Mouse (Mus musculus): ENCODE results near the gene Pmm2.

Pmm2 gene

DNA sequence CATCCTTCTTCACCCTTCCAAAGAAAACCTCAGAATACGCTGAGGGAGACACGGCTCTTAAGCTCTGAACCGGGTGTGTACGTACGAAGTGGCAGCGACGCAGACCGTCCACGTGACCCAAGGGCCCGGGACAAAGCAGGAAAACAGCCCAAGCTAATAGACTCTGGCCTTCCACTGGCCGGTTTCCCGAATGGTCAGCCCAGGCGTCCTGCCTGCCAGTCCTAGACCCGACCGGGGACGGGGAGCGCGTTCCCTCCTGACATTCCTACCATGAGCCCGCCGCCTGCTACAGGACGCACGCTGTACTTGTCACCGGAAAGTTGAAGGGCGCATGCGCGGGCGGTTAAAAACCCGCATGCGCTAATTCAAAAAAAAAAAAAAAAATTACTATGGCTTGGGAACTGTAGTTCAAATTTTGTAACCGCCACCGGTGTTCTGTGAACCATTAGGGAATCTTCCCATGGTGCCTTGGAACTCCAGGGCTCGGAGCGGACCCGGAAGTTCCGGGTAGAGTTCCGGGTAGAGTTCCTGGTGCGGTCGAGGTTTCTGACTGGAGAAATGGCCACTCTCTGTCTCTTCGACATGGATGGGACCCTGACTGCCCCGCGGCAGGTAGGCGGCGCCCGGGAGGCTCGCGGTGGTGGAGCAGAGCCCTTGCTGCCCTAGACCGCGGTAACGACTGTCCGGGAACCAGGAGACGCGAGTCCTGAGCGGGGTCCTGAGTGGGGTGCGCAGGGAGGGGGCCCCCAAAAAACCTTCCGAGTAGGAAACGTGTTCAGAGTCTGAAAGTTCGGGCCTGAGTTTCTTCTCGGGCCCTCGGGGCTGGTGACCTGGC, at the start of gene Pmm2, which contains the start of gene Tmem186:
Gene Pmm2 (plus strand): TSS at position 458 of the 835 bp plus-strand sequence.
Gene Tmem186 (minus strand): TSS at position 496 of the 835 bp plus-strand sequence.
- peak; percentile 83 for DNase-seq (ENCODE audit: low spot score)

DNA sequence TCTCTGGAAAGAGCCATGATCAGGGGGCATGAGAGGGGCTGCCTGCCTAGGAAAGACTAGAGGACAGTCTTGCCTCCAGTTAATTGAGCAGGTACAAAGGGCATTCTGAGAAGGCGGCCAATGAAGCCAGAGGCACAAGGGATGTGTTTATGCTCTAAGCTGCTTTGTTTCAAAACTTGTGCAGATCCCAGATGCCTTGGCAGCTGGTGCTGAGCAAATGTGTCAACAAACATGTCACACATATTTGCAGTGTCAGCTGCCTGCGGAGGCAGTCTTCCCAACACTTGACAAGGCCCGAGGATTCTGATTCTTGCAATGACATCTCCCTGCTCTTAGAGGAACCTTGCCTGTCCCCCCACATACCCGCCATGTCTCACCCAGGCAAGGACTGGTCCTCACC, 42.1 kb upstream of the Pmm2 start:
- DNase-seq (ENCODE audit: low spot score): no peak

DNA sequence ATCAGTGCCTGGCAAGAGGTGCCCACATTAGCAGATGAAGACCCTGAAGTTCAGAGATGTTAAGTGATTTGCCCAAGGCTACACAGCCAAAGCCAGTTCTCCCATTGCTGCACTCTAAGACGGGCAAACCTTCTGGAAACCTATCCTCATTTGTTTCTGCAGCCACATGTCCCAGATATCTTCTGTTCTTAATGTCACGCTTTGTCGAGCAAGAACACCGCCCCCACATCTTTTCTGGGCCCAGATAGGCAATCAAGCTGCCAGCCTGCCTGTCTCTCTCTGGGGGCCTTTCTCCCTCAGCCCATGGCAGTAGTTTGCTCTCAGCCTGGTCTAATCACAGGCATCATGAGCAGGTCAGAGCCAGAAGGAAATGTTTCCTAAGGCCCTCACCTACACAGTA, 41.1 kb upstream of the Pmm2 start:
- DNase-seq (ENCODE audit: low spot score): no peak

DNA sequence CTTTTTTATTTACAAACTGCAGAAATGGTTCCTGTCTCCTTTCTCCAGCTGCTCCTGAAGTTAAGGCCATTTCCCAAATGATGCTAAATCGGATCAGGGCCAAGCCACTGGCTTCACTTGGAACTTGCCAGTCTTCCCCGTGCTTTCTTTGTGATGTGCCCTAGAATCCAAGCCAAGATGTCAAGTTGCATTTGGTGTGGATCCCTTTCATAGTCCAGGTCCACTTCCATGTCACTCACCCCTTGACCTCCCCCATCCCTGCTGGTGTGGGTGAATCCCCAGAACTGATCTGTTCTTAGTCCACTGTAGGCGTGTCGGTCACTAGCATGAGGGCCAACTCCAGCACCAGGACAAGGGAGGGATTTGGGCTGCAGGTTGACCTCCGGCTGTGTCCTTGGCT, 40.0 kb upstream of the Pmm2 start:
- no peak for DNase-seq (ENCODE audit: low spot score)

DNA sequence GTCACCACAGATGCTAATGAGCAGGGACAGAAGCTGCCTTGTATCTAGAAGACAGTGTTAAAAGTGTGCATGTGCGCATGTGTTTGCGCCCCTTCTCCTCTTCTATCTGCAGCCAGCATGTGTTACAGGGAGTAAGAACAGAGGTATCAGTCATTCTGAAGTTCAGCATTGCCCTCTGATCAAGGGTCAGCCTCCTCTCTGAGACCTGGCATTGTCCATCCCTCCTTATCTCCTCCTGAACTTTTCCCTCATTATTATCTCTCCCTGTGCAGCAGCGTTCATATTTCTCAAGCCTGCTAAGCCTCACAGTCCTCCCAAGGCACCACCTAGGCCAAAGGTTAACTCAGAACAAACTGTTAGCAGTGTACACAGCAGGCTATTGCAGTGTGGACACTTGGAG, 33.7 kb upstream of the Pmm2 start:
- DNase-seq (ENCODE audit: low spot score): no peak

DNA sequence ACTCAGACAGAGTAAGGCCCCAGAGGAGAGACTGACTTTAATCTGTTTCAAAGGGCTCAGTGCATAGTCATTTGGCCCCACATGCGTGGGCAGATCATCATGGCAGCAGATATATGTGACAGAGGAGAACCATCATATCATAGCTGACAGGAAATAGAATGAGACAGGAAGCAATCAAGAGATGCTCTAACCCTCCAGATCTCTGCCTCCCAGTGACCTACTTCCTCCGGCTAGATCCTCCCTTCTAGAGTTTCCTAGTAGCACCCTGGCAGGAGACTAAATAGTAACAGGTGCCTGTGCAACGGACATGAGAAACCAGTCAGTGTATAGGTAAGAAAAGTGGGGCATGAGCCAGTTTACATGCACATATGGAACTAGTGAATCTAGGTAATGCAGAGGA, 27.1 kb upstream of the Pmm2 start:
- DNase-seq (ENCODE audit: low spot score): no peak

DNA sequence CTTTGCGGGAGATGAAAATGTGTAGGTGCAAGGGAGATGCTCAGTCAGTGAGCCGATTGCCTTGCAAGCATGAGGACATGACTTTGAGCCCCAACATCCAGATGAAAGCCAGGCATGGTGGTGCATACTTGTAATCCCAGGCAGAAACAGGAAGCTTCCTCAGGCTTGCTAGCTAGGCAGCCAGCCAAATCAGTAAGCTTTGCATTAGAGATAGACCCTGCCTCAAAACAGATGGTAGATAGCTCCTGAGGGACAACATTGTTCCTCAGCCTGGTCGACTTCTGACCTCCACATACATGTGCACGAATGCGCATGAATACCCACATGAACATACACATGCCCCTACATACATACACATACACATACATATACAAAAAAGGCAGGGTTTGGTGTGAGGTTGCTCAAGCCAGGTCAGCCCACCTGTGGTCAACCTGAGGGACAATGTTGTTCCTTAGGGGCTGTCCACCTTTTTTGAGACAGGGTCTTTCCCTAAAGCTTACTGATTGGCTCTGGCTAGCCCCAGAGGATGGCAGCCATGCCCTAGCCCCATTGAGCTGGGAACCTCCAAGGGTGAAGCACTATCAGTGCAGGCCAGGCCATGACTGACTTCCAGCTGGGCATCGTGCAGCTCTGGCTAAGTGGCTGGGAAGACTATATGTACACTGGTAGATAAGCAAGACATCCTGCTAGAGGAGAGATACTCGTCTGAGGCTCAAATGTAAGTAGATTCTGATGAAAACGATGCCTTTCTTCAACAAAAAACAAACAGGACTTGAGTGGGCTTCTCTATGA, 25.1 kb upstream of the Pmm2 start:
- DNase-seq (ENCODE audit: low spot score): peak; percentile 69

DNA sequence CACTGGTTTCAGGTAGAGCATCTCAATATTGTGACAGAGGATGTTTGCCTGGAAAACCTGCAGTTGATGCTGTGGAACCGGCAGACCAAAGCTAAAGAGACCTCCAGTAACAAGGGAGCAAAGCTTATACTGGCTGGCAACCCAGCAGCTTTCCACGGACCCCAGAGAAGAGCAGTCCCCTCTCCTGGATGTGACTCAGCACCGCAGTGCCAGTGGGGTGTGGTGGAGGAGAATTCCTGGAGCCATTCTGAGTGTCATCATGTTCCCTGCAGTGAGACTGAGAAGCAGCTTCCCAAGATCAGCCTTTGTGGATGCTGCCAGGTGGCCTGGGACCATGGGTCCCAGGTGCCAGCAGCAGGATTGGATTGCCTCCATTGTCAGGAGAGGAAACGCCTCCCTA, 24.4 kb upstream of the Pmm2 start:
- peak; percentile 40 for DNase-seq (ENCODE audit: low spot score)

DNA sequence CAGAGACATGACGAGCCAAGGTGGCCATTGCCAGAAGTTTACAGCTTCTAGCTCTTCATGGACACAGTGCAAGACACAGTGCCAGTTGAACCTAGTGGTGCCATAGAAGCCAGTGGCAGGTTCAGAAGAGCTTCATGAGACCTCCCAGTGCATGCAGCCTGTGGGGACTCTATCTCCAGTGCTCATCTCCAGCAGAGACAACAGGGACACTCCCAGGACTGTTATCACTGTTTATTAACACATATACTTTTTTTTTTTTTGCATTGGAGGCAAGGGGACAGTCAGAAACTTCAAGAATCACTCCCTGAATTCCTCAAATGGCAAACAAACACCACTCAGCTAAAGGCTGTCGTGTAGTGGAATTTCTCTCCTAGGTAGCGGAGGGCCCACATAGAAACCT, 24.0 kb upstream of the Pmm2 start:
- DNase-seq (ENCODE audit: low spot score): peak; percentile 15

DNA sequence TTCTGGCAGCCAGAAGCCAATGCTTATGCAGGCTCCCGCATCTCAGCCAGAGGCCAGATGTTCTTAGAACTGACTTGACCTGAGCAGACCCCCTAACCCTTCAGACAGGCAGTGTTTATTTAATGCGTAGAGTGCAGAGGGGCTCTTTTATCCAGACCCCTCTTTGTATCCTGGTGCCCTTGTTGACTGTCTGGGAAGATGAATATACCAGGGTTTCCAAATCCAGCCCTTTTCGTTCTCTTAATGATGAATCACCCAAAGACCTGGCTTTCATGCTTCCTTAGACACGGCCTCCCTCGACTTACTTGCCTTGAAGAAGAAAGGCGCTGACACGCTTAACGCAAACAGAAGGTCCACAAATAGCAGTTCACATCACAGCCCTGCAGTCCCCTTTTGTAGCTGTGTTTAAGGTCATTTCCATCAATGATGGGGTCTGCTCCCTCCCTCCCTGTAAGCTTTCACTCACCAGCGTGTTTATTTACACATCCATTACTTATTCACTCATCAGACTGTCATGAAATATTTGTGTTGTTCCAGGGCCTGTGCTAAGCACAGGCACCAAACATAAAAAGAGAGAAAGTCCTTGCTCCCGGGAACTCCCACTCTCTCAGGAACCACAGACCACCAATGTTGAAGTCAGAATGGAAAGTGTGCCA, 17.7 kb upstream of the Pmm2 start:
- DNase-seq (ENCODE audit: low spot score): no peak

DNA sequence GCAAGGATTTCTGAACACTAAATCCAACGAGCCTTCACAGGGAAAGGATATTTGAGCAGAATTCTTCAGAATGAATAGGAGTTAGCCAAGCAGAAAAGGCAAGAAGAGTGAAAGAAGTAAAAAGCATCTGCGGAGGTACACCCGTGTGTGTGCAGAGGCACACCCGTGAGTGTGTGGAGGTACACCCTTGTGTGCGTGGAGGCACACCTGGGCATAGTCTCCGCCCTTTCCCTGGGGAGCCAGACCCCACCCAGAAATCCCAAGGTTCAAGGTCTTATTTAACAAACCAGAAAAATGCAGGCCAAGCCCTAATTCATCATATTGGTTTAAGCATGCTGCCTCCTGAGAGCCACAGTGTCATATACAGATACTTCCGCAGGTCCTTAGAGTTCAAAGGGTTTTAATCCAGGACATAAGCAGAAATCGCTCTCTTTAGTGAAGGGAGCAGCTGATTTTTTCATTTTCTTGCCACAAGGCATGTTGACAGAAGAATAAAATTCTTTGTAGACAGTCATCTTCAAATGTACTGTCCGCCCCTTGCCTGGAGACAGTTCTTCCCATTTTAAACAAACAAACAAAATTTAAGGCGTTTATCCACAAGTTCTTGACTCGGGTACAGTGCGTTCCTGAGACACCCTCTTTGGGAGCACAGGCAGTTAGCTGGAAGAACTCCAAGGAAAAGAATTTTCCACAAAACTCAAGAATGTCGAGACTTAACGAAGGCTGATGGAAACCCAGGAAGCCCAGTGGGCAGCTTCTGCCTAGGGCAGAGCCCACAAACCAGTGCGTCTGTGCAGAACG, 17.0 kb upstream of the Pmm2 start:
- no peak for DNase-seq (ENCODE audit: low spot score)

DNA sequence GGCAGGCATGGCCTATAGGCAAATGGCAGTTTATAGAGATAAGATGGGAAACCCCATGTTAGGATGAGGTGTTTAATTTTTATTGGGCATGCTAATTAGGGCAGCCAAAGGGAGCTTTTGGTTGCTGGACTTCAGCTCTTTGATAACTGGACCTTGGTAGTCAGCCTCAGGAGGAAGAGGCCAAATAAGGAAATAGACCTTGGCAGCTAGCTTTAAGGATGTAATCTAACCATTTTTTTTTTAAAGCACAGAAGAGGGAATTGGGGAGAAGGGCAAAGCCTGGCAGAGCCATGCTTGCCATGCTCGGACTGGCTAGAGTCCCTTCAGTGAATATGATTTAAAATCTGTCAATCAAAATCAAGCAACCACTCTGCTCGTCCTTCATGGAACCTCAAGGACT, 7.1 kb upstream of the Pmm2 start:
- DNase-seq (ENCODE audit: low spot score): no peak

DNA sequence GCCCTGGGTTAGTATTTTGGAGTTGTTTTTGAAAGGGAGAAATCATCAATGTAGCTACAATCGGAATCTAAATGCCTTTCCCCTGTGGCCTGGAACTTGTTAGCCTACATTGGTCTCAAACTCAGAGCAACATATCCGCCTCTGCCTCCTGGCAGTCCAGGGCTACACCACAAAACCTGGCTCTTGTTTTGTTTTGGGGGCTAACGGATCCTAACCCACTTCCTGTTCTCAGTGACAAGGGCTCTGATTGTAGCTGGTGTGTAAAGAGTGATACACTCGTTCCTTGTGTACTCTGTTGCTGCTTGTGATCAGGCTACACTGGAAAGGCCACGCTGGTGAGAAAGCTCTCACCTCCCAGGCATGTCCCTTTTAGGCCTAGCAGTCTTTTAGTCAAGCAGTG, 6.0 kb upstream of the Pmm2 start:
- no peak for DNase-seq (ENCODE audit: low spot score)

DNA sequence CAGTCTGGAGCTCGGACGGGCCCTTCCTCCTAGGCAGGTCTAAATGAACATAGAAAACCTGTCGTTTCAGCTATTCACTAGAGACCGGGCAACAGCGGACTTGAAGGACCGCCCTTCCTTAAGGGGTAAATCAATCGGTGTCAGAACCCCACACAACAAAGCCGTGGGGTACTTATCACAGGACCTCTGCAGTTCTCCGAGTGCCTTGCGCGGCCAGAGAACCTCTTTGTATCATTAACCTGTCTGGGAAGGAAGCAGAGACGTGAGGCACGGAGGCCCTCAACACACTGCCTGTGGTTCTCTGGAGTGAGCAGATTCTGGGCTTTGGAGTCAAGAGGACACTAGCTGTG, 632 bp upstream of the Pmm2 start:
- DNase-seq (ENCODE audit: low spot score): no peak

DNA sequence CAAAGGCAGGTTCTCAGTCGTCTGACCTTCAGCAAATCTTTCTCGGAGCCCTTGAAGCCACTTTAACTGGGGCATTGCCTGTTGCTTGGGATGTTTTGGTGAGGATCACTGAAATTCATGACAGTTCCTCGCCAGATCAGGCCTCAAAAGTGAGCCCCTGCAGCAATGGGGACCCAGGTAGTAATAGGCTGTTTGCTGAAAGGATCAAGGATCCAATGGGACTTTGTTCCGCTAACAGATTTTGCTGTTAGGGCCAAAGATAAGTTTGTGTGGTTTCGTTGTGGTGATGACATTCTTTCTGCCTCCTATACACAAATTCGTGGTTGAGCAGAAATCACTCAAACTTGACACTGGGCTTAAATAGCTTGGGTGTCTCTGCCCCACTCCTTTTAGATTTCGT, 657 bp downstream of the Pmm2 start:
- DNase-seq (ENCODE audit: low spot score): no peak

DNA sequence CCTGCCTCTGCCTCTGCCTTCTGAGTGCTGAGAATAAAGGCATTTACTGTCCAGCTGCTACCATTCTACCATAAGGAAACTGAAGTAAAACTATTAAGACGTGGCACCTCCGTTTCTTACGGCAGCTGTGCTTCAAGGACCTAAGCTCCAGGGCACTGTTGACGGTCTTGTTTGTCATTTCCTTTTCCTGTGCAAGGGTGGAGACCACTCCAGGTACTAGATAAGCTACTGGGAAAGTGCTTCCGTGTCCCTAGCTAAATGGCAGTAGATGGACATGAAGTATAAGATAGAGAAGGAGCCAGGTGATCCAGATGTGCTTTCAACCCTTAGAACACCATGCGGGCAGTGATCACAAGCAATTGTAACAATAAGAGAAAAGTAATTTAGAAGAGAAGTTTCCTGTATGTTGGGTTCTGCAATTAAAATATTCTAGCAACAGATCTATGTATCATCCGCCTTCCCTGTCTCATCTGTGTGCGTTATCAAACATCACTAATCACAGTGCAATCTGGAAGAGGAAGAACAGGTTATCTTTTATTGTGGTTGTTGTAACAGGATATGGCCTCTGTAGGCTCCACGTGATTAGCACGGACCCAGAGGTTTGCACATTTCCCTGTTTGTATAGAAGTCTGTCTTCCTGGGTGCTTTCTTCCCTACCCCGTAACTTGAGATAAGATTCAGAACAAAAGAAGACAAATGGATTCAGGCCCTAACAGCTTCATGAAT, 2.2 kb downstream of the Pmm2 start:
- no peak for DNase-seq (ENCODE audit: low spot score)

DNA sequence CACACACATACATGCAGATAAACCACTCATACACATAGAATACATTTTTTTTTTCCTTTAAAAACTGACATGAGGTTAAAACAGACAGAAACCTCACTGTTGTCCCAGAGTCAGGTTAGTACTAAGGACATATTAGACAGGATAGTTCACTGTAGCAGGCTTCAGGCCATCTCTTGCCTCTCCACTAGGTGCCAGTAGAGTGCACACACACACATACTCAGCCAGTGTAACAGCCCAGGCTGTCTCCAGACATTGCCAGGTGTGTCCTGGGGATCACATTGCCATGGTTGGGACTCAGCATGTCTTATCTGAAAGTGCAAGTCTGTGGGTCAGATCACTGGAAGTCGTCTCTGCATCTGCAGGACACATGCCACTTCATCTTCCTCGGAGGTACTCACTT, 6.4 kb downstream of the Pmm2 start:
- peak; percentile 39 for DNase-seq (ENCODE audit: low spot score)

DNA sequence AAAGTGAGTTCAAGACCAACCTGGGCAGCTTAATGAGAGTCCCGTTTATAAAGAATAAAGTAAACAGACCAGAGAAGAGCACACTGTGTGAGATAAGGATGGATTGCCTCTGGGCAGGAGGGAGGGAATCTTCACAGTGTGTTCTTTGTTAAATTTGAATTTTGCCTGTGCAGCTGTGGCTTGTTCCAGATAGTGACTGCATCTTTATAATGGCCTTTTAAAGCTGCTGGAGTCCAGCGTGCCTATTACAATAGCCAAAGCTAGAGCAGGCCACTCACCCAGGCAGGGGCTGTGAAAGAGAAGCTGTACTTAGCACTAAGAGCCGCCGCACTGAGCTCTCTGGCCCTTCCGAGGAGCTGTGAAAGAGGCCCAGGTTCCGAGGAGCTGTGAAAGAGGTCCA, 8.1 kb downstream of the Pmm2 start:
- DNase-seq (ENCODE audit: low spot score): no peak

DNA sequence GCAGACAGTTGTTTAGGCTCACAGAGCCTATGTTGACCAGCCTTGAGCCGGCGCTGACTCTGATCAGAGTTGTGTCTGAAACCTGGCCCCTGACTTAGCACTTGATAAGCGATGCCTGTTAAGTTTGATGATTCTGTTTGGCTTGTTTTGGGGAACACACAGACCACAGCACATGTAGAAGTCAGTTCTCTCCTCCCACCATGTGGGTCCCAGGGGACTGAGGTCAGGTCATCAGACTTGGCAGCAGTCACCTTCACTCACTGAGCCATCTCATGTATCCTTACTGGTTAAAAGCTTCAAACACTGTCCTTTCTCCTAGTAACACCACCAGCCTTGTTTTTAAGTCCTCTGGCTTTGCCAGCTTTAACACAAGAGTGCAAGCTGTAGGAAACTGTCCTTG, 12.5 kb downstream of the Pmm2 start:
- no peak for DNase-seq (ENCODE audit: low spot score)

DNA sequence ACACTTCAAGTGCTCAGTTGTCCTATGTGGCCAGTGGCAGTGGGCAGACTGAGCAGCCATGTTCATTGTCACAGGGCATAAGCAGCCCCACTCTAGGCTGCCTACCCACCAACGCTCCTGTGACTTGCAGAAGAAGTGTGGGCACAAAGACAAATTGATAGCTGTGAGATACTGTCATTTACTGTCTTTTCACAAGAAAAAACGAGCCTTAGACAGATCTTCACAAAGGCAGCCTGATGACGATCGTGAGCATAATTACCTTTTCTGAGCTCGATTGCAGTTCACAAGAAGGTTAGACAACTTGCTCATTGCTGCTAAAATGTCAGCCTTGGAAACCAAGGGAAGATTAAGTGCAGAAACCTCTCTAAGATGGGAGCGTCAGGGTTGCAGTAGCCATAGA, 17.6 kb downstream of the Pmm2 start:
- no peak for DNase-seq (ENCODE audit: low spot score)

DNA sequence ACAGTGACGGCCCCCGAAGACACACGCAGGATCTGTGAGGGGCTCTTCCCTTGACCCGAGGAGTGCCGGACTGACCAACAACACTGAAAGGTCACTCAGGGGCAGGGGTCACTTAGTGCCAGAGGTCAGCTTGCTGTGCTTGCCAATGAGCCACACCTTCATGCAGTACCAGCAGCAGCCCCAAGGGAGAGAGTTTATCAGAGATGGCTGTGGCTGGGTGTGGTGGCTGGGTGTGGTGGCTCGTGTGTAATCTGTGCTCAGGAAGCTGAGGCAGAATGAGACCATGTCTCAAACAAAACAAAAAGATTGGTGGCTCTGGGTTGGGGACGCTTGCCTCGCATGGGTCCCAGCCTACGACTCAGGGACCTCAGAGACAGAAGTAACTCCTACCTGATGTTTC, 18.1 kb downstream of the Pmm2 start:
- no peak for DNase-seq (ENCODE audit: low spot score)

DNA sequence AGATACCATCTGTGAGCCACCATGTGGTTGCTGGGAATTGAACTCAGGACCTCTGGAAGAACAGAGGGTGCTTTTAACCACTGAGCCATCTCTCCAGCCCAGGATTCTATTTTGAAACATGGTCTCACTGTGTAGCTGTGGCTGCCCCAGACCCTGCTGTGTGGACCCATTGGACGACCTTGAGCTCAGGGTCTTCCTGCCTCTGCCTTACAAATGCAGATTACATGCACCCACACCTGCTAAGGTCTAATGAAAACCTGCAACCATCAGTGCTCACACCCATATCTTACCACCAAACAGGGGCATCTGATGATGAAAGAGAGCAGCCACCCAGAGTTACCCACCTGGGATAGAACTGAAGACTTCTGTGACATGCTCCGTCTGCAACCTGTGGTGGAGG, 18.8 kb downstream of the Pmm2 start:
- DNase-seq (ENCODE audit: low spot score): no peak

All from spleen, adult 12 weeks (tissue).